Mouse (Mus musculus) MEL (cell line): ENCODE data around the gene Lamtor1. TPM values are rescaled to one million over a fixed set of nuclear protein-coding genes. Genes with fewer than 3 reads are reported as not detected.

ENCODE experiments used
- DNase-seq: peaks from one replicate; pipeline ENCODE4 v3.0.0; 2011; ENCODE audit warnings: low read depth, low spot score
- H3K27ac ChIP-seq: 2 replicates; pipeline ENCODE4 v1.5.1; 2012; ENCODE audit warnings: low read depth, mild to moderate bottlenecking, control low read depth, low read length, moderate library complexity; ENCODE audit not compliant: control insufficient read depth
- H3K27me3 ChIP-seq, 2 experiments: fragments of 150-350 bp in 1 of 2; sonication (generic) in 1 of 2; 2 replicates each; pipeline ENCODE4 v1.6.1; 2012; ENCODE audit warnings: low read length in 2 of 2, mild to moderate bottlenecking in 2 of 2, improper control_type of control experiment in 1 of 2, moderate library complexity in 1 of 2; ENCODE audit not compliant: insufficient read depth in 2 of 2, control insufficient read depth in 1 of 2
- H3K36me3 ChIP-seq, 2 experiments: 2 replicates each; pipeline ENCODE4 v1.6.1; 2012 to 2014; ENCODE audit warnings: low read length in 2 of 2, improper control_type of control experiment in 1 of 2, inconsistent platforms in 1 of 2, mild to moderate bottlenecking in 1 of 2; ENCODE audit not compliant: insufficient read depth in 2 of 2, control insufficient read depth in 1 of 2
- H3K4me1 ChIP-seq, 2 experiments: fragments of 150-350 bp in 1 of 2; sonication (generic) in 1 of 2; 2 replicates each; pipeline ENCODE4 v1.6.1; 2012; ENCODE audit warnings: low read length in 2 of 2, improper control_type of control experiment in 1 of 2, mild to moderate bottlenecking in 1 of 2; ENCODE audit not compliant: insufficient read depth in 2 of 2, control insufficient read depth in 1 of 2
- H3K4me3 ChIP-seq, 2 experiments: fragments of 150-350 bp in 1 of 2; sonication (generic) in 1 of 2; 2 replicates each; pipeline ENCODE4 v1.5.1; 2012; ENCODE audit warnings: low read depth in 2 of 2, low read length in 2 of 2, mild to moderate bottlenecking in 2 of 2, moderate library complexity in 2 of 2, control low read depth in 1 of 2, improper control_type of control experiment in 1 of 2; ENCODE audit not compliant: control insufficient read depth in 1 of 2, insufficient read depth in 1 of 2
- H3K79me2 ChIP-seq: 2 replicates; pipeline ENCODE4 v1.6.1; 2012; ENCODE audit warnings: mild to moderate bottlenecking, low read length, moderate library complexity; ENCODE audit not compliant: control insufficient read depth, poor library complexity, insufficient read depth
- H3K9ac ChIP-seq: 2 replicates; pipeline ENCODE4 v1.6.1; 2012; ENCODE audit warnings: low read depth, mild to moderate bottlenecking, control low read depth, low read length, moderate library complexity; ENCODE audit not compliant: control insufficient read depth, poor library complexity, severe bottlenecking
- H3K9me3 ChIP-seq: fragments of 150-350 bp; sonication (generic); replicated peaks from 2 replicates; pipeline ENCODE4 v1.6.1; 2012; ENCODE audit warnings: mild to moderate bottlenecking, low read length, improper control_type of control experiment, moderate library complexity; ENCODE audit not compliant: insufficient read depth
- CHD1 ChIP-seq: IDR thresholded peaks from 2 replicates; pipeline ENCODE4 v1.6.1; 2012; ENCODE audit warnings: low read depth, mild to moderate bottlenecking, inconsistent platforms, low read length, improper control_type of control experiment
- CHD2 ChIP-seq: IDR thresholded peaks from 2 replicates; pipeline ENCODE4 v1.6.1; 2011; ENCODE audit warnings: low read length, improper control_type of control experiment
- CTCF ChIP-seq, 3 experiments: IDR thresholded peaks in 2 of 3; conservative IDR thresholded peaks in 1 of 3; 2 replicates each; pipeline ENCODE4 v1.5.1; 2011 to 2012; ENCODE audit warnings: low read length in 3 of 3, low read depth in 2 of 3, mild to moderate bottlenecking in 2 of 3, improper control_type of control experiment in 1 of 3, inconsistent platforms in 1 of 3, mixed read lengths in 1 of 3, moderate library complexity in 1 of 3; ENCODE audit not compliant: control insufficient read depth in 1 of 3, insufficient read depth in 1 of 3, poor library complexity in 1 of 3, severe bottlenecking in 1 of 3
- ELF1 ChIP-seq: IDR thresholded peaks from 2 replicates; pipeline ENCODE4 v1.6.1; 2014; ENCODE audit warnings: low read depth, mild to moderate bottlenecking, inconsistent platforms, low read length, improper control_type of control experiment, moderate library complexity
- GABPA ChIP-seq: IDR thresholded peaks from 2 replicates; pipeline ENCODE4 v1.6.1; 2012; ENCODE audit warnings: low read depth, mild to moderate bottlenecking, inconsistent platforms, low read length, improper control_type of control experiment, moderate library complexity
- JUND ChIP-seq: IDR thresholded peaks from 2 replicates; pipeline ENCODE4 v1.6.1; 2011; ENCODE audit warnings: low read depth, mild to moderate bottlenecking, improper control_type of control experiment, low read length
- MAFK ChIP-seq: IDR thresholded peaks from 2 replicates; pipeline ENCODE4 v1.6.1; 2011; ENCODE audit warnings: low read depth, mild to moderate bottlenecking, low read length, improper control_type of control experiment, borderline replicate concordance
- MAX ChIP-seq: IDR thresholded peaks from 2 replicates; pipeline ENCODE4 v1.6.1; 2011; ENCODE audit warnings: low read length, improper control_type of control experiment
- MAZ ChIP-seq: IDR thresholded peaks from 2 replicates; pipeline ENCODE4 v1.6.1; 2012; ENCODE audit warnings: low read depth, mild to moderate bottlenecking, inconsistent platforms, low read length, improper control_type of control experiment
- MEF2A ChIP-seq: IDR thresholded peaks from 2 replicates; pipeline ENCODE4 v1.6.1; 2014; ENCODE audit warnings: low read depth, mild to moderate bottlenecking, inconsistent platforms, low read length, improper control_type of control experiment; ENCODE audit not compliant: poor library complexity, insufficient replicate concordance, severe bottlenecking; ENCODE audit errors: extremely low read depth
- MXI1 ChIP-seq: IDR thresholded peaks from 2 replicates; pipeline ENCODE4 v1.6.1; 2011; ENCODE audit warnings: mild to moderate bottlenecking, low read depth, low read length, improper control_type of control experiment
- NRF1 ChIP-seq: IDR thresholded peaks from 2 replicates; pipeline ENCODE4 v1.6.1; 2014; ENCODE audit warnings: low read depth, mild to moderate bottlenecking, inconsistent platforms, low read length, improper control_type of control experiment, moderate library complexity; ENCODE audit not compliant: poor library complexity, insufficient read depth, severe bottlenecking
- POLR2A ChIP-seq, 2 experiments: IDR thresholded peaks; 2 replicates each; pipeline ENCODE4 v1.6.1; 2011 to 2012; ENCODE audit warnings: low read length in 2 of 2, mild to moderate bottlenecking in 2 of 2, control low read depth in 1 of 2, improper control_type of control experiment in 1 of 2, low read depth in 1 of 2, moderate library complexity in 1 of 2; ENCODE audit not compliant: control insufficient read depth in 1 of 2, insufficient read depth in 1 of 2, poor library complexity in 1 of 2
- SIN3A ChIP-seq: IDR thresholded peaks from 2 replicates; pipeline ENCODE4 v1.6.1; 2012; ENCODE audit warnings: low read length, improper control_type of control experiment, inconsistent platforms
- SMC3 ChIP-seq: IDR thresholded peaks from 2 replicates; pipeline ENCODE4 v1.6.1; 2011; ENCODE audit warnings: low read depth, low read length, improper control_type of control experiment
- TBP ChIP-seq: IDR thresholded peaks from 2 replicates; pipeline ENCODE4 v1.8.0; 2011; ENCODE audit warnings: low read depth, low read length, improper control_type of control experiment
- USF1 ChIP-seq: IDR thresholded peaks from 2 replicates; pipeline ENCODE4 v1.6.1; 2014; ENCODE audit warnings: low read depth, mild to moderate bottlenecking, inconsistent platforms, low read length, improper control_type of control experiment, moderate library complexity
- ZKSCAN1 ChIP-seq: IDR thresholded peaks from 2 replicates; pipeline ENCODE4 v1.6.1; 2012; ENCODE audit warnings: low read depth, mild to moderate bottlenecking, inconsistent platforms, low read length, improper control_type of control experiment, moderate library complexity
- ZNF384 ChIP-seq: IDR thresholded peaks from 2 replicates; pipeline ENCODE4 v1.6.1; 2012; ENCODE audit warnings: low read depth, mild to moderate bottlenecking, inconsistent platforms, low read length, improper control_type of control experiment
- polyA plus RNA-seq, 2 experiments: library from polyadenylated mRNA; stranded (reverse) in 1 of 2; unstranded in 1 of 2; fragments of >175 nt in 1 of 2; fragments of >200 nt in 1 of 2; gene quantifications; 2 replicates each; pipeline versions ENCODE4 v1.2.1 to v1.2.4; 2012; ENCODE audit warnings: low replicate concordance in 2 of 2, low read depth in 1 of 2; ENCODE audit not compliant: insufficient read length in 2 of 2, insufficient read depth in 1 of 2, missing spikeins in 1 of 2
- total RNA-seq: library from RNA; depleted of rRNA; stranded (reverse); fragments of 300-350 nt; gene quantifications from 2 replicates; pipeline ENCODE4 v1.2.3, GENCODE M21; 2012

Lamtor1 gene
- total and polyA plus RNA-seq, 3 experiments, result 79.5 to 115 TPM; not detected in 1

DNA sequence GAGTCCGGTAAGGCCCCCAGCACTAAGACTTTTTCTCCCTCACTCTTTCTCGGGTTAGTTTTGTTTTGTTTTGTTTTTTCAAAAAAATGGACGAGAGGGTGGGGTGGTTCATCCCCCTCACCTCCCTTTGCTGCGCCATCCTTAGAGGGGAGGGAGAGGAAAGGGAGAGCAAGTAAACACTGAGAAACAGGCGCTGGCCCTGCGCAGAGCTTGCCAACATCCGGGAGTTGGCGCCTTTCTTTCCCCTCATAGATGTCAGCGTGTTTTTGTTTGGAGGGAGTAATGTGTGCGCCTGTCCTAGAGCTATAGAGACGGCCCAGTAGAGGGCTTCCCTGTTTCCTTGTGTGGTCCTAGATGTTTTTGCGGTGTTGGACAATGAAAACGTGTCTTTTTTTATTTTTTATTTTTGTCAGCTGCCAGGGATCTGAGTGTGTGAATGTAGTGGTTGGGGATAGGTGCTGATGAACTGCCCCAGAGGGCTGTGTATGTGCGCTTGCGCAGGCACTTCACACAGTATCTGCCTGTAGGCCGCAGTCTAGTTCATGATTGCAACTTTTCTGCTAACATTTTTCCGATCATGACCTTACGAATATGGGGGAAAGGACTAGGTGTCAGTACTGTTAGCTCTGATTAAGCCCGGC, 65.2 kb downstream of the Lamtor1 start:
- Histone ChIP-seq H3K79me2 (peaks cover 40% of the 10 kb centered on the region), H3K9me3 (no peaks in the 10 kb centered on the region), H3K36me3 (peaks cover 4 to 12% of the 10 kb centered on the region in 2 experiments; a peak in 3 of 4 replicates), H3K4me3 (peak overlapping the region; percentile 80 to 88), H3K27ac (peak overlapping the region; percentile 91), H3K27me3 (no peaks in the 10 kb centered on the region), H3K4me1 (peaks cover 6 to 13% of the 10 kb centered on the region in 2 experiments; a peak in 3 of 4 replicates), H3K9ac (peak overlapping the region; percentile 95)
- TF ChIP-seq MAFK, result no peak
- TF ChIP-seq NRF1, result peak; percentile 80
- TF ChIP-seq JUND, result no peak
- peak; percentile 10; the same call in 1 of the 2 replicates for TF ChIP-seq MAZ
- peak; percentile 11; the same call in 1 of the 2 replicates for TF ChIP-seq SIN3A
- no peak for TF ChIP-seq ELF1
- TF ChIP-seq MXI1, result peak; percentile 53; the same call in 1 of the 2 replicates
- no peak for TF ChIP-seq CHD2
- DNase-seq, result peak; percentile 85

- Histone ChIP-seq H3K27me3 (no peaks in the 10 kb centered on the region), H3K9me3 (no peaks in the 10 kb centered on the region), H3K79me2 (peaks cover 39% of the 10 kb centered on the region), H3K27ac (peak overlapping the region; percentile 91), H3K4me1 (peaks cover 5 to 13% of the 10 kb centered on the region in 2 experiments; a peak in 3 of 4 replicates), H3K36me3 (peaks cover 4 to 6% of the 10 kb centered on the region in 2 experiments; a peak in 3 of 4 replicates), H3K9ac (peak overlapping the region; percentile 95), H3K4me3 (peak overlapping the region; percentile 80 to 88)
- DNase-seq, result no peak
- no peak for TF ChIP-seq ZKSCAN1
- TF ChIP-seq CTCF (IDR thresholded peaks at IDR 0.05 in 2 of 3, conservative IDR thresholded peaks at IDR 0.05 in 1 of 3; ENCODE audit: control insufficient read depth in 1 of 3, insufficient read depth in 1 of 3, low read depth in 2 of 3, low read length in 3 of 3, poor library complexity in 1 of 3, severe bottlenecking in 1 of 3), result no peak
- no peak for TF ChIP-seq CHD2
- TF ChIP-seq CHD1, result no peak
- TF ChIP-seq MEF2A, result no peak
- no peak for TF ChIP-seq MAX
- TF ChIP-seq SIN3A, result no peak
- TF ChIP-seq USF1, result no peak
- TF ChIP-seq GABPA, result no peak
- TF ChIP-seq ELF1, result no peak
- TF ChIP-seq POLR2A (IDR thresholded peaks at IDR 0.05; ENCODE audit: control insufficient read depth in 1 of 2, insufficient read depth in 1 of 2, low read depth in 1 of 2, low read length in 2 of 2, poor library complexity in 1 of 2), result no peak
- TF ChIP-seq MAFK, result no peak
- no peak for TF ChIP-seq ZNF384
- no peak for TF ChIP-seq SMC3
- TF ChIP-seq JUND, result no peak
- TF ChIP-seq TBP, result no peak
Observed at GRCm38 (mm10) chr7:101971721-101972120, 66.0 kb downstream of the Lamtor1 start.
